Comparison of ENCODE assay signal across 9 mouse cellular contexts in genomic region chr11:57651281-57651810, GRCm38 (mm10). TPM values are rescaled to one million over a fixed set of nuclear protein-coding genes. Genes with fewer than 3 reads are reported as not detected.
A peak's percentile ranks its signal among the peaks of the same experiment; 100 is the strongest.
DNase-seq lines count a peak whose midpoint lies in the region; ATAC-seq lines count a peak whose summit lies in the region.
"Had no signal": no experiment of that assay in that cellular context is flagged by ENCODE, and none has a peak within 500 bp of the region (broad histone marks: within the 10 kb centered on the region; RNA-seq: fewer than 3 reads in every experiment).

No protein-coding gene starts in this region.

- H3K9ac ChIP-seq in lung, embryonic 15.5 days: no peak overlapping the region
- H3K9ac ChIP-seq in heart, embryonic 16.5 days (ENCODE audit: low read length): no peak overlapping the region; the same call in 1 of the 2 replicates

- H3K4me2 ChIP-seq in lung, embryonic 15.5 days: 0 out of 2 replicates have a peak overlapping the region, but pooled peaks have one; percentile 9
- H3K4me2 ChIP-seq in heart, embryonic 16.5 days (ENCODE audit: low read depth, low read length): peak overlapping the region; percentile 43

- DNase-seq in lung, adult 18-20 months: no peak
- peak; percentile 50 to 62 for DNase-seq in left cerebral cortex, postnatal 36 days (ENCODE audit: low spot score in 2 of 2)
- peak; percentile 38 for DNase-seq in right cerebral cortex, postnatal 14 days
- no peak for DNase-seq in MN1 (ENCODE audit: low spot score)
- no peak for DNase-seq in ovary, adult 18-20 months (ENCODE audit: low spot score)

- H3K36me3 ChIP-seq in lung, embryonic 15.5 days: no peaks in the 10 kb centered on the region
- H3K36me3 ChIP-seq in heart, embryonic 16.5 days (ENCODE audit: control insufficient read depth, insufficient read depth): no peaks in the 10 kb centered on the region

- WGBS in lung, embryonic 15.5 days: 22% methylated on average over 15 of the region's 15 CpGs
- 28% methylated on average over 15 of the region's 15 CpGs for WGBS in heart, embryonic 16.5 days

- peak; percentile 46; the same call in 1 of the 2 replicates for ATAC-seq in lung, embryonic 15.5 days (ENCODE audit: borderline replicate concordance, extremely low read depth, low FRiP score, low TSS enrichment)
- peak; percentile 50 for ATAC-seq in common myeloid progenitor, adult 5-6 weeks (replicated peaks; ENCODE audit: low read depth, poor library complexity, severe bottlenecking)
- ATAC-seq in heart, embryonic 16.5 days (replicated peaks; ENCODE audit: extremely low read depth, insufficient read depth, low FRiP score): no peak

- intact Hi-C loops in left cerebral cortex, postnatal 36 days (cut with DNase I): no loop called here

- no peaks in the 10 kb centered on the region for H3K9me3 ChIP-seq in lung, embryonic 15.5 days
- H3K9me3 ChIP-seq in heart, embryonic 16.5 days (replicated peaks; ENCODE audit: control insufficient read depth, low read length): no peaks in the 10 kb centered on the region
- H3K9me3 ChIP-seq: megakaryocyte, embryonic 14.5 days had no signal

- peaks cover 28% of the 10 kb centered on the region for H3K4me1 ChIP-seq in lung, embryonic 15.5 days
- peaks cover 21% of the 10 kb centered on the region for H3K4me1 ChIP-seq in heart, embryonic 16.5 days (ENCODE audit: control insufficient read depth, insufficient read depth, low read length)

- H3K27me3 ChIP-seq in lung, embryonic 15.5 days: no peaks in the 10 kb centered on the region
- no peaks in the 10 kb centered on the region for H3K27me3 ChIP-seq in heart, embryonic 16.5 days (ENCODE audit: control insufficient read depth, insufficient read depth, low read length)

- no peak overlapping the region for H3K27ac ChIP-seq in lung, embryonic 15.5 days
- no peak overlapping the region for H3K27ac ChIP-seq in heart, embryonic 16.5 days (ENCODE audit: low read length)

- no peak overlapping the region for H3K4me3 ChIP-seq in lung, embryonic 15.5 days
- no peak overlapping the region for H3K4me3 ChIP-seq in heart, embryonic 16.5 days (ENCODE audit: low read length)
- H3K4me3 ChIP-seq: megakaryocyte, embryonic 14.5 days had no signal

RNA-seq across cellular contexts. Expression of gene Galnt10, which starts 6.1 kb away (rescaled TPM):
- 15.1 and 15.3 TPM in 2 replicates for polyA plus RNA-seq in lung, embryonic 15.5 days (2015; fragmentation: Nextera tagmentation; extraction: Ambion mirVana)
- total RNA-seq in common myeloid progenitor, adult 5-6 weeks (2017): 9.2 and 15.1 TPM in 2 replicates
- polyA plus RNA-seq in heart, embryonic 16.5 days (2015; fragmentation: Nextera tagmentation; extraction: Ambion mirVana): 9.3 and 9.7 TPM in 2 replicates
- total RNA-seq in left cerebral cortex, postnatal 36 days (2021): 1 to 10 TPM; 6.3 to 8.1 TPM

Comparison
In these comparisons a context has a peak if more than half of its experiments do, and no peak if none do; other contexts are left out.
1. DNase-seq: peak in left cerebral cortex, postnatal 36 days (2 of 2) and right cerebral cortex, postnatal 14 days (single experiment); none in lung, adult 18-20 months (0 of 2), MN1 (single experiment) and ovary, adult 18-20 months (single experiment).